Mouse (Mus musculus) heart, adult 11 months (tissue): Measurements from ENCODE around the gene Zkscan2.
A peak's percentile ranks its signal among the peaks of the same experiment; 100 is the strongest.

Experiments used
- DNase-seq: peaks from one replicate; pipeline ENCODE4 v3.0.0; 2022

Zkscan2 gene

GRCm38 (mm10) chr7:123500239-123501219, at the start of gene Zkscan2:
Gene Zkscan2, minus strand, starts transcription at chr7:123500449.
- DNase-seq, result peak; percentile 98

GRCm38 (mm10) chr7:123529190-123529589, 28.9 kb upstream of the Zkscan2 start:
- no peak for DNase-seq

- DNase-seq, result no peak
Observed at GRCm38 (mm10) chr7:123525761-123526160, 25.5 kb upstream of the Zkscan2 start.

- no peak for DNase-seq
Observed at GRCm38 (mm10) chr7:123524218-123524861, 24.1 kb upstream of the Zkscan2 start.

GRCm38 (mm10) chr7:123507946-123508345, 7.7 kb upstream of the Zkscan2 start:
- peak; percentile 58 for DNase-seq

GRCm38 (mm10) chr7:123503358-123503757, 3.1 kb upstream of the Zkscan2 start:
- DNase-seq, result peak; percentile 39

- DNase-seq, result peak; percentile 85
Observed at GRCm38 (mm10) chr7:123499481-123500238, 589 bp downstream of the Zkscan2 start.

GRCm38 (mm10) chr7:123487703-123488102, 12.5 kb downstream of the Zkscan2 start:
- peak; percentile 89 for DNase-seq

GRCm38 (mm10) chr7:123467961-123468360, 32.3 kb downstream of the Zkscan2 start:
- DNase-seq, result peak; percentile 54

GRCm38 (mm10) chr7:123465692-123466387, 34.4 kb downstream of the Zkscan2 start:
- peak; percentile 90 for DNase-seq

GRCm38 (mm10) chr7:123463569-123463968, 36.7 kb downstream of the Zkscan2 start:
- peak; percentile 65 for DNase-seq

GRCm38 (mm10) chr7:123462070-123462501, 38.2 kb downstream of the Zkscan2 start, which contains the start of gene Aqp8:
Gene Aqp8, plus strand, starts transcription at chr7:123462291.
- DNase-seq, result peak; percentile 96

GRCm38 (mm10) chr7:123461316-123461715, 38.9 kb downstream of the Zkscan2 start:
- peak; percentile 72 for DNase-seq

GRCm38 (mm10) chr7:123459247-123459646, 41.0 kb downstream of the Zkscan2 start:
- peak; percentile 55 for DNase-seq

GRCm38 (mm10) chr7:123458309-123458708, 41.9 kb downstream of the Zkscan2 start:
- DNase-seq, result peak; percentile 64

- DNase-seq, result peak; percentile 64
Observed at GRCm38 (mm10) chr7:123455088-123455487, 45.2 kb downstream of the Zkscan2 start.

- peak; percentile 79 for DNase-seq
Observed at GRCm38 (mm10) chr7:123453066-123453465, 47.2 kb downstream of the Zkscan2 start.

GRCm38 (mm10) chr7:123452551-123452950, 47.7 kb downstream of the Zkscan2 start:
- peak; percentile 88 for DNase-seq

GRCm38 (mm10) chr7:123450515-123450914, 49.7 kb downstream of the Zkscan2 start:
- no peak for DNase-seq

- peak; percentile 64 for DNase-seq
Observed at GRCm38 (mm10) chr7:123449676-123450075, 50.6 kb downstream of the Zkscan2 start.

- peak; percentile 53 for DNase-seq
Observed at GRCm38 (mm10) chr7:123448794-123449193, 51.5 kb downstream of the Zkscan2 start.

- DNase-seq, result peak; percentile 15
Observed at GRCm38 (mm10) chr7:123442079-123442478, 58.2 kb downstream of the Zkscan2 start.
